Mouse (Mus musculus): ENCODE results near the gene Nol4l.

DNA sequence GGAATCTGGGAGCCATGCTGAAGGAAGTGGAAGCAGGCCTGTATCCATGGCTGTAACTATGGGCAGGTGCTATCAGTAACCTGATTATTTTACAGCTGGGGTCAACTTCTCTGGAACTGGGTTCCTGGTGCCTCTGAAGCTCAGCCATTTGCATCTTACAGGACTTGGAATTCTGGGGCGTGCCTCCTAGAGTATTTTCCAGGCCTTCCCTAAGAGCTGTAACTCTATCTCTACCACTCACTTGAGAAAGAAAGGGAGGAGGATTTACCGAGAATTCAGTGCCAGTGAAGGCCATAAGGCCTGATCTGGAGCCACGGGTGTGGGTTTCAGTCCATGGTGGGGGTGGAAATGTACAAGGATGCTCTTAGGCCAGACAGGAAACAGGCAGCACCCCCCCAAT is 88.5 kb downstream of the Nol4l start:
- TF ChIP-seq CTCF (IDR thresholded peaks at IDR 0.05; ENCODE audit: low read depth), result no peak
- no peak for TF ChIP-seq EP300 (IDR thresholded peaks at IDR 0.05; ENCODE audit: low read depth)

All from liver, embryonic 14.5 days (tissue).